Mouse (Mus musculus) embryonic facial prominence, embryonic 11.5 days (tissue): ENCODE measurements at regions not wholly inside any gene's neighbourhood (a gene's known extent, or its start where the extent isn't known, plus 50 kb on each side); places are given as distances from the start of the nearest gene placed in this dataset.

Experiments used
- ATAC-seq: fragments of 200-750 bp; cut with Nextera tagmentation; replicated peaks from 2 replicates; pipeline ENCODE4 v1.8.0; 2017; ENCODE audit warnings: low read depth; ENCODE audit not compliant: insufficient number of reproducible peaks, low FRiP score, low TSS enrichment
- DNase-seq: peaks from one replicate; pipeline ENCODE4 v3.0.0-alpha.2; 2015; ENCODE audit warnings: low spot score
- H3K27ac ChIP-seq: fragments of 300-500 bp; sonication (generic); replicated peaks from 2 replicates; pipeline ENCODE4 v1.5.1; 2014; ENCODE audit warnings: mild to moderate bottlenecking, low read depth, low read length, control low read depth
- H3K27me3 ChIP-seq: fragments of 300-500 bp; sonication (generic); 2 replicates; pipeline ENCODE4 v1.6.1; 2014; ENCODE audit warnings: mild to moderate bottlenecking, low read length, moderate library complexity, mixed read lengths; ENCODE audit not compliant: control insufficient read depth, insufficient read depth
- H3K36me3 ChIP-seq: fragments of 300-500 bp; sonication (generic); replicated peaks from 2 replicates; pipeline ENCODE4 v1.6.1; 2014; ENCODE audit warnings: low read depth, mild to moderate bottlenecking, low read length, moderate library complexity, mixed read lengths; ENCODE audit not compliant: control insufficient read depth, insufficient read depth
- H3K4me1 ChIP-seq: fragments of 300-500 bp; sonication (generic); 2 replicates; pipeline ENCODE4 v1.6.1; 2014; ENCODE audit warnings: low read length, mixed read lengths; ENCODE audit not compliant: control insufficient read depth, insufficient read depth
- H3K4me2 ChIP-seq: fragments of 300-500 bp; sonication (generic); 2 replicates; pipeline ENCODE4 v1.6.1; 2014; ENCODE audit warnings: low read depth, mild to moderate bottlenecking, control low read depth, low read length, moderate library complexity
- H3K4me3 ChIP-seq: fragments of 300-500 bp; sonication (generic); 2 replicates; pipeline ENCODE4 v1.5.1; 2014; ENCODE audit warnings: low read depth, low read length, control low read depth
- H3K9ac ChIP-seq: fragments of 300-500 bp; sonication (generic); replicated peaks from 2 replicates; pipeline ENCODE4 v1.6.1; 2014; ENCODE audit warnings: mild to moderate bottlenecking, control low read depth, low read length
- H3K9me3 ChIP-seq: fragments of 300-500 bp; sonication (generic); replicated peaks from 2 replicates; pipeline ENCODE4 v1.6.1; 2016; ENCODE audit warnings: mild to moderate bottlenecking, low read length, inconsistent platforms, mixed read lengths; ENCODE audit not compliant: control insufficient read depth
- WGBS: fragments of 180-500 bp; shearing (Covaris S2); extraction: QIAGEN DNeasy Blood & Tissue Kit; methylation state at CpG from one replicate; pipeline ENCODE4 v1.1.7; 2014; 5-methylcytosine and 5-hydroxymethylcytosine counted together

GRCm38 (mm10) chr13:107113949-107114690, 92.2 kb upstream of the Kif2a start:
- Histone ChIP-seq H3K4me2 (no peak overlapping the region), H3K36me3 (no peaks in the 10 kb centered on the region), H3K27me3 (no peaks in the 10 kb centered on the region), H3K9me3 (no peaks in the 10 kb centered on the region), H3K9ac (no peak overlapping the region), H3K4me3 (no peak overlapping the region), H3K27ac (no peak overlapping the region), H3K4me1 (no peaks in the 10 kb centered on the region)
- 60% methylated on average over 22 of the region's 22 CpGs for WGBS
- ATAC-seq: no peak
- DNase-seq: peak; percentile 92

GRCm38 (mm10) chr13:107108045-107108444, 86.1 kb upstream of the Kif2a start:
- Histone ChIP-seq H3K9ac (no peak overlapping the region), H3K27me3 (no peaks in the 10 kb centered on the region), H3K27ac (no peak overlapping the region), H3K4me3 (no peak overlapping the region), H3K36me3 (no peaks in the 10 kb centered on the region), H3K9me3 (no peaks in the 10 kb centered on the region), H3K4me2 (no peak overlapping the region), H3K4me1 (no peaks in the 10 kb centered on the region)
- WGBS: 89% methylated on average over 5 of the region's 5 CpGs
- DNase-seq (no peak), ATAC-seq (no peak)

GRCm38 (mm10) chr13:107107572-107107971, 85.6 kb upstream of the Kif2a start:
- Histone ChIP-seq H3K4me3 (no peak overlapping the region), H3K27ac (no peak overlapping the region), H3K27me3 (no peaks in the 10 kb centered on the region), H3K4me1 (no peaks in the 10 kb centered on the region), H3K9ac (no peak overlapping the region), H3K9me3 (no peaks in the 10 kb centered on the region), H3K4me2 (no peak overlapping the region), H3K36me3 (no peaks in the 10 kb centered on the region)
- ATAC-seq: no peak
- no peak for DNase-seq
- 76% methylated on average over 9 of the region's 9 CpGs for WGBS

- Histone ChIP-seq H3K36me3 (no peaks in the 10 kb centered on the region), H3K4me1 (no peaks in the 10 kb centered on the region), H3K9ac (no peak overlapping the region), H3K4me3 (no peak overlapping the region), H3K9me3 (no peaks in the 10 kb centered on the region), H3K4me2 (no peak overlapping the region), H3K27ac (no peak overlapping the region), H3K27me3 (no peaks in the 10 kb centered on the region)
- 57% methylated on average over 1 of the region's 1 CpGs for WGBS
- DNase-seq (peak; percentile 15), ATAC-seq (no peak)
Observed at GRCm38 (mm10) chr13:107105510-107105909, 83.6 kb upstream of the Kif2a start.

GRCm38 (mm10) chr13:107101598-107101997, 79.7 kb upstream of the Kif2a start:
- Histone ChIP-seq H3K27ac (no peak overlapping the region), H3K9me3 (no peaks in the 10 kb centered on the region), H3K36me3 (no peaks in the 10 kb centered on the region), H3K9ac (no peak overlapping the region), H3K4me1 (no peaks in the 10 kb centered on the region), H3K27me3 (no peaks in the 10 kb centered on the region), H3K4me3 (no peak overlapping the region), H3K4me2 (no peak overlapping the region)
- DNase-seq (peak; percentile 87), ATAC-seq (no peak)
- 26% methylated on average over 13 of the region's 13 CpGs for WGBS

GRCm38 (mm10) chr13:107100852-107101325, 79.0 kb upstream of the Kif2a start:
- Histone ChIP-seq H3K9me3 (no peaks in the 10 kb centered on the region), H3K27ac (no peak overlapping the region), H3K4me2 (no peak overlapping the region), H3K27me3 (no peaks in the 10 kb centered on the region), H3K9ac (no peak overlapping the region), H3K4me3 (no peak overlapping the region), H3K36me3 (no peaks in the 10 kb centered on the region), H3K4me1 (no peaks in the 10 kb centered on the region)
- 66% methylated on average over 6 of the region's 6 CpGs for WGBS
- ATAC-seq: peak; percentile 45; the same call in 1 of the 2 replicates
- no peak for DNase-seq

GRCm38 (mm10) chr13:107100116-107100515, 78.2 kb upstream of the Kif2a start:
- no peak overlapping the region for H3K4me2 ChIP-seq
- no peaks in the 10 kb centered on the region for H3K36me3 ChIP-seq
- H3K27ac ChIP-seq: no peak overlapping the region
- DNase-seq (peak; percentile 40), ATAC-seq (no peak)
- no peaks in the 10 kb centered on the region for H3K9me3 ChIP-seq
- H3K9ac ChIP-seq: no peak overlapping the region
- H3K27me3 ChIP-seq: no peaks in the 10 kb centered on the region
- 71% methylated on average over 3 of the region's 3 CpGs for WGBS
- H3K4me3 ChIP-seq: no peak overlapping the region
- no peaks in the 10 kb centered on the region for H3K4me1 ChIP-seq

GRCm38 (mm10) chr13:107097005-107097404, 75.1 kb upstream of the Kif2a start:
- Histone ChIP-seq H3K4me2 (no peak overlapping the region), H3K4me1 (no peaks in the 10 kb centered on the region), H3K9me3 (no peaks in the 10 kb centered on the region), H3K27ac (no peak overlapping the region), H3K9ac (no peak overlapping the region), H3K4me3 (no peak overlapping the region), H3K36me3 (no peaks in the 10 kb centered on the region), H3K27me3 (no peaks in the 10 kb centered on the region)
- 90% methylated on average over 4 of the region's 4 CpGs for WGBS
- DNase-seq (no peak), ATAC-seq (no peak)
